Mouse (Mus musculus) C2C12 (cell line): ENCODE data around the gene Adamtsl5. TPM values are rescaled to one million over a fixed set of nuclear protein-coding genes. Genes with fewer than 3 reads are reported as not detected.

ENCODE experiments used
- H3K27me3 ChIP-seq: one replicate; pipeline ENCODE4 v1.6.1; 2011; ENCODE audit not compliant: control insufficient read depth, insufficient read depth, insufficient read length
- H3K36me3 ChIP-seq: one replicate; pipeline ENCODE4 v1.6.1; 2011; ENCODE audit not compliant: control insufficient read depth, insufficient read depth
- H3K4me3 ChIP-seq: one replicate; pipeline ENCODE4 v1.5.1; 2011; ENCODE audit warnings: mild to moderate bottlenecking, control low read depth; ENCODE audit not compliant: poor library complexity, insufficient read depth, severe bottlenecking
- H3K79me2 ChIP-seq: one replicate; pipeline ENCODE4 v1.6.1; 2011; ENCODE audit not compliant: control insufficient read depth, insufficient read depth
- H3K79me3 ChIP-seq: one replicate; pipeline ENCODE4 v1.6.1; 2011; ENCODE audit warnings: low read depth, control low read depth
- H3ac ChIP-seq: one replicate; pipeline ENCODE3; 2011; ENCODE audit warnings: low read depth; ENCODE audit not compliant: control insufficient read depth, insufficient read length
- CEBPB ChIP-seq: IDR thresholded peaks from one replicate; pipeline ENCODE4 v1.6.1; 2011; ENCODE audit warnings: low read depth, mild to moderate bottlenecking, control low read depth, moderate library complexity
- CTCF ChIP-seq: IDR thresholded peaks from one replicate; pipeline ENCODE4 v1.5.1; 2011; ENCODE audit not compliant: control insufficient read depth, insufficient read depth, insufficient read length
- FOSL1 ChIP-seq: IDR thresholded peaks from one replicate; pipeline ENCODE4 v1.8.0; 2011; ENCODE audit warnings: mild to moderate bottlenecking, low read length; ENCODE audit not compliant: poor library complexity, insufficient read depth, severe bottlenecking
- MAX ChIP-seq: IDR thresholded peaks from one replicate; pipeline ENCODE4 v1.6.1; 2011; ENCODE audit warnings: mild to moderate bottlenecking, control low read depth
- MYOD1 ChIP-seq: IDR thresholded peaks from one replicate; pipeline ENCODE4 v1.6.1; 2011; ENCODE audit warnings: low read depth; ENCODE audit not compliant: control insufficient read depth, insufficient read length
- MYOG ChIP-seq: IDR thresholded peaks from one replicate; pipeline ENCODE4 v1.6.1; 2011; ENCODE audit not compliant: control insufficient read depth, insufficient read length; ENCODE audit errors: extremely low read depth
- USF1 ChIP-seq: IDR thresholded peaks from one replicate; pipeline ENCODE4 v1.6.1; 2011; ENCODE audit warnings: low read depth, mild to moderate bottlenecking, control low read depth, moderate library complexity
- polyA plus RNA-seq: library from polyadenylated mRNA; unstranded; fragments of >200 nt; fragmentation: generic; extraction: Trizol; gene quantifications from one replicate; pipeline ENCODE4 v1.2.1, GENCODE M21; 2012; ENCODE audit warnings: missing spikeins

The Adamtsl5 gene
- polyA plus RNA-seq, 1 experiment = 18.3 TPM

DNA sequence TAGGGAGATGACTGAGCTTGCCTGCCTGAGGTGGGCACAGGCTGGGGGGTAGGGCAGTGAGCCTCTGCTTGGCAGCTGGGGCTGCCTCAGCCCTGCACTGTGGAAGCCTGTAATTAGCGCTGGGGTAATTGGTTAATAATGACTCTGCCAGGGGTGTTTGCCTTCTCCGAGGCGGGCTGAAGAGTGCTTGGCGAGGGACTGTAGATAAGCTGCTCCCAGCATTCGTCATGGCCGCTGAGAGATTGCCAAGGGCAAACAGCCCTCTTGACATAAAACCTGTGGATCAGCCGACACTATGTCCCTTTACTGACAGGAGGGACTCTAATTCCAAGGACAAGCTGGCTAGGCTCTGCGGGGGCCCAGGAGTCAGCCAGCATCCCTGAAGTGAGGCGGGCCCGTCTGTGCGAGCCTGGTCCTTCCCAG is 31.8 kb downstream of the Adamtsl5 start:
- H3K4me3 ChIP-seq = no peak overlapping the region
- H3K79me3 ChIP-seq = peaks cover 13% of the 10 kb centered on the region
- no peak overlapping the region for H3ac ChIP-seq
- peaks cover 6% of the 10 kb centered on the region for H3K36me3 ChIP-seq
- TF ChIP-seq MYOD1 (no peak), MAX (no peak), CEBPB (no peak), FOSL1 (no peak), USF1 (no peak), MYOG (no peak), CTCF (no peak)
- peaks cover 25% of the 10 kb centered on the region for H3K79me2 ChIP-seq
- peaks cover 8% of the 10 kb centered on the region for H3K27me3 ChIP-seq

DNA sequence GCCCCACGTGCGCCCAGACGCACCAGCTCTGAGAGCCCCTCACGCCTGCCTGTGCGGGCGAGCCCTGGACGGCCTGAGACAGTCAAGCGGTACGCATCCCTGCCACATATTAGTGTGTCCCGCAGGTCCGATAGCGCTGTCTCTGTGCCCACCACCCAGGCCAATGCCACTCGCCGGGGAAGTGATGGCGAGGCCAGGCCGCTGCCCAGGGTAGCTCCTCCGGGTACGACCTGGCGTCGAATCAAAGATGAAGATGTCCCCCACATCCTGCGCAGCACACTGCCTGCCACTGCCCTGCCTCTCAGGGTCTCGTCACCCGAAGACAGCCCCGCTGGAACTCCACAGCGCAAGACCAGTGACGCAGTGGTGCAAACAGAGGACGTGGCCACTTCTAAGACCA is 32.9 kb downstream of the Adamtsl5 start:
- Histone ChIP-seq H3K79me3 (peaks cover 13% of the 10 kb centered on the region), H3K79me2 (peaks cover 23% of the 10 kb centered on the region), H3ac (no peak overlapping the region), H3K27me3 (peaks cover 15% of the 10 kb centered on the region), H3K36me3 (peaks cover 6% of the 10 kb centered on the region), H3K4me3 (no peak overlapping the region)
- TF ChIP-seq USF1 (no peak), FOSL1 (no peak), MAX (no peak), MYOG (no peak), MYOD1 (no peak), CTCF (no peak), CEBPB (no peak)

DNA sequence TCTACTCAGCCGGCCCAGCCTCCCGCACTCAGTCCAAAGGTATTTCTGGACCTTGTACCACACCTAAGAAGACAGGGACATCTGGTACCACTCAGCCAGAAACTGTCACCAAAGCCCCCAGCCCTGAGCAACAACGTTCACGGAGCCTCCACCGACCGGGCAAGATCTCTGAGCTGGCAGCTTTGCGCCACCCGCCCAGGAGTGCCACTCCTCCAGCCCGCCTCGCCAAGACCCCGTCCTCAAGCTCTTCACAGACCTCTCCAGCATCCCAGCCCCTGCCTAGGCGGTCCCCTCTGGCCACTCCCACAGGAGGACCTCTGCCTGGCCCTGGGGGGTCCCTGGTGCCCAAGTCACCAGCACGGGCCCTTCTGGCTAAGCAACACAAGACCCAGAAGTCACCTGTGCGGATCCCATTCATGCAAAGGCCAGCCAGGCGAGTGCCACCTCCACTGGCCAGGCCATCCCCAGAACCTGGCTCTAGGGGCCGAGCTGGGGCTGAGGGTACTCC is 33.7 kb downstream of the Adamtsl5 start:
- Histone ChIP-seq H3ac (no peak overlapping the region), H3K4me3 (no peak overlapping the region), H3K79me3 (peaks cover 7% of the 10 kb centered on the region), H3K79me2 (peaks cover 16% of the 10 kb centered on the region), H3K27me3 (peaks cover 15% of the 10 kb centered on the region), H3K36me3 (peaks cover 6% of the 10 kb centered on the region)
- TF ChIP-seq MAX = no peak
- TF ChIP-seq FOSL1 = no peak
- no peak for TF ChIP-seq CTCF
- TF ChIP-seq CEBPB = no peak
- TF ChIP-seq MYOD1 = no peak
- no peak for TF ChIP-seq USF1
- no peak for TF ChIP-seq MYOG

DNA sequence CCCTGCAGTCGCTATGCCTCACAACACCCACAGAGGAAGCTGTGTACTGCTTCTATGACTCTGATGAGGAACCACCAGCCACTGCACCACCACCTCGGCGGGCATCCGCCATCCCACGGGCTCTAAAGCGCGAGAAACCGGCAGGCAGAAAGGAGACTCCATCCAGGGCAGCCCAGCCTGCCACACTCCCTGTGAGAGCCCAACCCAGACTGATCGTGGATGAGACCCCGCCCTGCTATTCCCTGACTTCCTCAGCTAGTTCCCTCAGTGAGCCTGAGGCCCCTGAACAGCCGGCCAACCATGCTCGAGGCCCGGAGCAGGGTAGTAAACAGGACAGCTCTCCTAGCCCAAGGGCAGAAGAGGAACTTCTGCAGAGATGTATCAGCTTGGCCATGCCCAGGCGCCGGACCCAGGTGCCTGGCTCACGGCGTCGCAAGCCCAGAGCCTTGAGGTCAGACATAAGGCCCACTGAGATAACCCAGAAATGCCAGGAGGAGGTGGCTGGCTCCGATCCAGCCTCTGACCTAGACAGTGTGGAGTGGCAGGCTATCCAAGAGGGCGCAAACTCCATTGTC is 34.5 kb downstream of the Adamtsl5 start:
- TF ChIP-seq MAX (no peak), MYOD1 (no peak), MYOG (no peak), CEBPB (no peak), USF1 (no peak), FOSL1 (no peak), CTCF (no peak)
- Histone ChIP-seq H3ac (no peak overlapping the region), H3K4me3 (no peak overlapping the region), H3K36me3 (no peaks in the 10 kb centered on the region), H3K79me2 (peaks cover 7% of the 10 kb centered on the region), H3K27me3 (peaks cover 23% of the 10 kb centered on the region), H3K79me3 (no peaks in the 10 kb centered on the region)

DNA sequence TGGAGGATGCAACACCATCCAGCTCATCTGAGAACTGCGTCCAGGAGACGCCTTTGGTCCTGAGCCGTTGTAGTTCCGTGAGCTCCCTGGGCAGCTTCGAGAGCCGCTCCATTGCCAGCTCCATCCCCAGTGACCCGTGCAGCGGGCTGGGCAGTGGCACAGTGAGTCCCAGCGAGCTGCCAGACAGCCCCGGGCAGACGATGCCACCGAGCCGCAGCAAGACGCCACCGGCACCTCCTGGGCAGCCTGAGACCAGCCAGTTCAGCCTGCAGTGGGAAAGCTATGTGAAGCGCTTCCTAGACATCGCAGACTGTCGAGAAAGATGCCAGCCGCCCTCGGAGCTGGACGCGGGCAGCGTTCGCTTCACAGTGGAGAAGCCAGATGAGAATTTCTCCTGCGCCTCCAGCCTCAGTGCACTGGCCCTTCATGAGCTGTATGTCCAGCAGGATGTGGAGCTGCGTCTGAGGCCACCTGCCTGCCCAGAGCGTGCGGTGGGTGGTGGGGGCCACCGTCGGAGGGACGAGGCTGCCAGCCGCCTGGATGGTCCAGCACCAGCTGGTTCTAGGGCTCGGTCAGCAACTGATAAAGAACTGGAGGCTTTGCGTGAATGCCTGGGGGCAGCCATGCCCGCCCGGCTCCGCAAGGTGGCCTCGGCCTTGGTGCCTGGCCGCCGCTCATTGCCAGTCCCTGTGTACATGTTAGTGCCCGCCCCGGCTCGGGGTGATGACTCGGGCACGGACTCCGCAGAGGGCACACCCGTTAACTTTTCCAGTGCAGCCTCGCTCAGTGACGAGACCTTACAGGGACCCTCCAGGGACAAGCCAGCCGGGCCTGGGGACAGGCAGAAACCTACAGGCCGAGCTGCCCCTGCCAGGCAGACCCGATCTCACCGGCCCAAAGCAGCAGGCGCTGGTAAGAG is 35.4 kb downstream of the Adamtsl5 start:
- Histone ChIP-seq H3K27me3 (peaks cover 25% of the 10 kb centered on the region), H3ac (no peak overlapping the region), H3K4me3 (no peak overlapping the region), H3K79me2 (no peaks in the 10 kb centered on the region), H3K79me3 (no peaks in the 10 kb centered on the region), H3K36me3 (no peaks in the 10 kb centered on the region)
- no peak for TF ChIP-seq CEBPB
- TF ChIP-seq FOSL1 = no peak
- no peak for TF ChIP-seq MYOD1
- no peak for TF ChIP-seq USF1
- no peak for TF ChIP-seq MYOG
- no peak for TF ChIP-seq MAX
- no peak for TF ChIP-seq CTCF
